Mouse (Mus musculus) kidney, embryonic 14.5 days (tissue): ENCODE results near the gene Prss46. TPM values are rescaled to one million over a fixed set of nuclear protein-coding genes. Genes with fewer than 3 reads are reported as not detected.

Source experiments
- ATAC-seq: fragments of 200-750 bp; cut with Nextera tagmentation; 2 replicates; pipeline ENCODE4 v1.8.0; 2017; ENCODE audit warnings: moderate number of reproducible peaks, mild to moderate bottlenecking, moderate TSS enrichment, moderate library complexity; ENCODE audit not compliant: low FRiP score, low TSS enrichment
- H3K27ac ChIP-seq: fragments of 300-500 bp; sonication (generic); 2 replicates; pipeline ENCODE4 v1.5.1; 2014; ENCODE audit warnings: low read depth, mild to moderate bottlenecking, low read length, moderate library complexity, mixed read lengths
- H3K27me3 ChIP-seq: fragments of 300-500 bp; sonication (generic); 2 replicates; pipeline ENCODE4 v1.6.1; 2014; ENCODE audit warnings: mild to moderate bottlenecking, low read length; ENCODE audit not compliant: control insufficient read depth, insufficient read depth
- H3K36me3 ChIP-seq: fragments of 300-500 bp; sonication (generic); 2 replicates; pipeline ENCODE4 v1.6.1; 2014; ENCODE audit warnings: low read length, mixed read lengths; ENCODE audit not compliant: control insufficient read depth, insufficient read depth
- H3K4me1 ChIP-seq: fragments of 300-500 bp; sonication (generic); 2 replicates; pipeline ENCODE4 v1.6.1; 2014; ENCODE audit warnings: low read length, mixed read lengths; ENCODE audit not compliant: control insufficient read depth, insufficient read depth
- H3K4me2 ChIP-seq: fragments of 300-500 bp; sonication (generic); replicated peaks from 2 replicates; pipeline ENCODE4 v1.6.1; 2014; ENCODE audit warnings: low read depth, mild to moderate bottlenecking, low read length
- H3K4me3 ChIP-seq: fragments of 300-500 bp; sonication (generic); 2 replicates; pipeline ENCODE4 v1.5.1; 2014; ENCODE audit warnings: mild to moderate bottlenecking, low read length
- H3K9ac ChIP-seq: fragments of 300-500 bp; sonication (generic); 2 replicates; pipeline ENCODE4 v1.6.1; 2014; ENCODE audit warnings: low read depth, mild to moderate bottlenecking, low read length, moderate library complexity
- H3K9me3 ChIP-seq: fragments of 300-500 bp; sonication (generic); 2 replicates; pipeline ENCODE4 v1.6.1; 2016; ENCODE audit warnings: low read length; ENCODE audit not compliant: control insufficient read depth
- WGBS: fragments of 180-500 bp; shearing (Covaris S2); extraction: QIAGEN DNeasy Blood & Tissue Kit; methylation state at CpG from one replicate; pipeline ENCODE4 v1.1.7; 2014; 5-methylcytosine and 5-hydroxymethylcytosine counted together
- polyA plus RNA-seq: library from polyadenylated mRNA; unstranded; fragments of >200 nt; fragmentation: Nextera tagmentation; extraction: Ambion mirVana; gene quantifications from 2 replicates; pipeline ENCODE4 v1.2.1, GENCODE M21; 2014

Gene Prss46
- polyA plus RNA-seq, 1 experiment from 2014 or later = not detected

GRCm38 (mm10) chr9:110874660-110875191 lies 30.4 kb downstream of the Prss46 start:
- Histone ChIP-seq H3K4me2 (no peak overlapping the region), H3K9ac (no peak overlapping the region), H3K4me3 (no peak overlapping the region), H3K9me3 (no peaks in the 10 kb centered on the region), H3K27ac (no peak overlapping the region), H3K4me1 (peaks cover 21% of the 10 kb centered on the region; the same call in 1 of the 2 replicates), H3K36me3 (no peaks in the 10 kb centered on the region), H3K27me3 (peaks cover 18% of the 10 kb centered on the region)
- no peak for ATAC-seq
- 26% methylated on average over 3 of the region's 3 CpGs for WGBS

DNA sequence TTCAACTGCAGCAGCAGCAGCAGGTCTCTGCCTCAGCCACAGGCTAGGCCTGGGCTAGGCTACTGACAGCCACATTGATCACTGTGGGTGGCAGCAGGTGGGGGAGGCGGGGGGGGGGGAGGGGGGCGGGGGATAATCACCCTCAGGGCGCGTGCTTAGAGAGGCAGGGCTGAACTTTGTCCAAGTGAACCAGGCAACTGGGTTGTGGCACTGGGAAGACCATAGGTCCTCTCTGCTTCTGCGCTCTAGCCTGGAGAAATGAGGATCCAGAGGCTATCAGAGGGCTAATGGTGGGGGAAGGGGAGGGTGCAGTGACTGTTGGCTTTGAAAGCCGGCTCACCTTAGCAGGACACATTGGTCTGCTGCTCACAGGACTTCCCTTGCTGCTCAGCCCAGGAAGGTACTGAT lies 31.0 kb downstream of the Prss46 start:
- Histone ChIP-seq H3K27me3 (peaks cover 18% of the 10 kb centered on the region), H3K4me3 (no peak overlapping the region), H3K4me2 (no peak overlapping the region), H3K27ac (no peak overlapping the region), H3K9me3 (no peaks in the 10 kb centered on the region), H3K4me1 (peaks cover 21% of the 10 kb centered on the region; the same call in 1 of the 2 replicates), H3K9ac (no peak overlapping the region), H3K36me3 (no peaks in the 10 kb centered on the region)
- ATAC-seq = 0 out of 2 replicates have a peak, but pooled peaks have one; percentile 6
- WGBS = 34% methylated on average over 4 of the region's 6 CpGs

DNA sequence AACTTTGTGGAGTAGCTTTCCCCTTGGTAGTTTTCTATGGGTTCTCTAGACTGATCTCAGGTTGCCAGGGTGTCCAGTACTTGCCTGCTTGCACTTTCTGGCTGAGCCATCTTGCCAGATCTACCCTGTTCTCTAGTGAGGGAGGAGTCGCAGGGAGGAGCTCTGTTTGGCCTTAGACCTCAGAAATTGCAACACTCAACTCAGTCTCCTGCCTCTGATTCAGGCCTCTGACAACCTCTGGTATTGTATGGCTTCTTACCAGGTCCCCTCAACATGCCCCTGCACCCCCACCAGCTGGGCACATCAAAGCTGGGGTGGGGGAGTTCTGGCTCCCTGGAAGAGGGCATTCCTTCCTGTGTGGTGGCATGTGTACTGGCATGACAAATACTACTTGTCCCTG lies 33.0 kb downstream of the Prss46 start:
- H3K4me2 ChIP-seq = no peak overlapping the region
- H3K36me3 ChIP-seq = no peaks in the 10 kb centered on the region
- peaks cover 21% of the 10 kb centered on the region; the same call in 1 of the 2 replicates for H3K4me1 ChIP-seq
- H3K27ac ChIP-seq = no peak overlapping the region
- H3K9me3 ChIP-seq = no peaks in the 10 kb centered on the region
- H3K27me3 ChIP-seq = peaks cover 23% of the 10 kb centered on the region
- H3K9ac ChIP-seq = no peak overlapping the region
- H3K4me3 ChIP-seq = no peak overlapping the region
- WGBS = 69% methylated on average over 1 of the region's 1 CpGs
- no peak for ATAC-seq

- no peak for ATAC-seq
- WGBS = 93% methylated on average over 5 of the region's 5 CpGs
- Histone ChIP-seq H3K4me3 (no peak overlapping the region), H3K27me3 (peaks cover 21% of the 10 kb centered on the region), H3K9me3 (no peaks in the 10 kb centered on the region), H3K36me3 (no peaks in the 10 kb centered on the region), H3K27ac (no peak overlapping the region), H3K4me2 (no peak overlapping the region), H3K9ac (no peak overlapping the region), H3K4me1 (peaks cover 21% of the 10 kb centered on the region; the same call in 1 of the 2 replicates)
These were observed 33.6 kb downstream of the Prss46 start for GRCm38 (mm10) chr9:110877888-110878287.

- Histone ChIP-seq H3K4me3 (peak within 1 kb of the TSS; percentile 45), H3K27me3 (peaks cover 9% of the 10 kb centered on the region), H3K27ac (0 out of 2 replicates have a peak within 1 kb of the TSS, but pooled peaks have one; percentile 14), H3K4me2 (peak within 1 kb of the TSS; percentile 88), H3K9ac (peak within 1 kb of the TSS; percentile 32), H3K4me1 (peaks cover 14% of the 10 kb centered on the region; the same call in 1 of the 2 replicates), H3K9me3 (no peaks in the 10 kb centered on the region), H3K36me3 (no peaks in the 10 kb centered on the region)
- WGBS = 15% methylated on average over 12 of the region's 12 CpGs
- ATAC-seq = peak; percentile 7; the same call in 1 of the 2 replicates
These were observed 35.0 kb downstream of the Prss46 start, which contains the start of gene Als2cl for GRCm38 (mm10) chr9:110879191-110879920. Gene Als2cl, plus strand, starts transcription at chr9:110879870.

GRCm38 (mm10) chr9:110879998-110880561 lies 35.8 kb downstream of the Prss46 start, which contains the start of gene Tmie:
Gene Tmie, minus strand, starts transcription at chr9:110880113.
- Histone ChIP-seq H3K27ac (0 out of 2 replicates have a peak within 1 kb of the TSS, but pooled peaks have one; percentile 14), H3K4me2 (peak within 1 kb of the TSS; percentile 88), H3K4me3 (peak within 1 kb of the TSS; percentile 45), H3K27me3 (peaks cover 7% of the 10 kb centered on the region), H3K9ac (peak within 1 kb of the TSS; percentile 32), H3K4me1 (peaks cover 7% of the 10 kb centered on the region; the same call in 1 of the 2 replicates), H3K9me3 (no peaks in the 10 kb centered on the region), H3K36me3 (no peaks in the 10 kb centered on the region)
- ATAC-seq = peak; percentile 76
- WGBS = under 1% methylated on average over 48 of the region's 57 CpGs

DNA sequence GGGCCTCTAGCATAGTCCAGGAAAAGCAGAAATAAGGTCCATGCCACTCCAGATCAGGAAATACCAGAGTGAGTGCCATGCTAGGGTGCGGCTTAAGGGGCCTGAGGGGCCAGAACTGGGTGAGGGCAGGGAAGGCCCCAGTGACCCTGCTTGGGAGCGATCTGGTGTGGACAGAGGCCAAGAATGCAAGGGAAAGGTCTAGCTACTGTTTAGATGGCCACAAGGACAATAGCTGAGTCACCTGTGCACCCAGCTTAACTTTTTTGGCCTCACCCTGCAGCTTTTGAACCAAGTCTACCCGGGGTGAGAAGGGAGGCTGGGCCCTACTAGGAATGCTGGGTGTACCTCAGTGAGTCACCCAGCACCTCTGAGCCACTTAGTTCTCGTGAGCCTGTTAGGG lies 36.5 kb downstream of the Prss46 start:
- H3K4me1 ChIP-seq = 0 out of 2 replicates have a peak, but pooled peaks cover 3% of the 10 kb centered on the region
- H3K27ac ChIP-seq = 0 out of 2 replicates have a peak overlapping the region, but pooled peaks have one; percentile 14
- WGBS = 65% methylated on average over 4 of the region's 4 CpGs
- peak overlapping the region; percentile 32; the same call in 1 of the 2 replicates for H3K9ac ChIP-seq
- peak overlapping the region; percentile 88 for H3K4me2 ChIP-seq
- H3K36me3 ChIP-seq = no peaks in the 10 kb centered on the region
- H3K27me3 ChIP-seq = peaks cover 7% of the 10 kb centered on the region
- H3K4me3 ChIP-seq = peak overlapping the region; percentile 45
- peak; percentile 5; the same call in 1 of the 2 replicates for ATAC-seq
- H3K9me3 ChIP-seq = no peaks in the 10 kb centered on the region

DNA sequence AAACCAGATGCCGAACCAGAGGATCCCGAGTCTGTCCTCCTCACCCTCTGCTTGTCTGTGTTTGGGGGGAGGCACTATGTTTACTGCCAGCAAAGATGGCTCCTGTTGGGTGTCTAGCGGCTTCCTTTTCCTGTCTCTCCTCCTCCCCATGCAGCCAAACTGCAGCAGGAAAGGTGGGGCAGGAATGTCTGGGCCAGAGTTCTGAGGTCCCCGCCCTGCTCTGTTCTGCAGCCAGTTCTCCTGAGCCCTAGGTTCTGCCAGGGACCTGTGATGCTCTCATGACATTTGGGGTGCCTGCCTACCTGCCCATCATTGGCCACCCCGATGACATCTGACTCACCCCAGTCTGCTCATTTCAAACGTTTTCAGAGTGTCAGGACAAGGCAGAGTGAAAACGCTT lies 37.6 kb downstream of the Prss46 start:
- WGBS = 73% methylated on average over 7 of the region's 7 CpGs
- H3K27me3 ChIP-seq = peaks cover 7% of the 10 kb centered on the region

More for the DNA sequence above, 37.6 kb downstream of the Prss46 start:
- no peak overlapping the region for H3K9ac ChIP-seq
- H3K27ac ChIP-seq = no peak overlapping the region
- 0 out of 2 replicates have a peak, but pooled peaks cover 3% of the 10 kb centered on the region for H3K4me1 ChIP-seq
- no peak for ATAC-seq
- no peaks in the 10 kb centered on the region for H3K9me3 ChIP-seq
- H3K4me2 ChIP-seq = no peak overlapping the region
- no peaks in the 10 kb centered on the region for H3K36me3 ChIP-seq
- no peak overlapping the region for H3K4me3 ChIP-seq
